Mouse (Mus musculus): ENCODE results near the gene Ubtd2.

GRCm38 (mm10) chr11:32450216-32450615, 5.0 kb upstream of the Ubtd2 start:
- TF ChIP-seq CTCF (IDR thresholded peaks at IDR 0.05) (peak; percentile 91), EP300 (IDR thresholded peaks at IDR 0.05) (no peak)

Data from lung, postnatal 0 days (tissue).